Mouse (Mus musculus): ENCODE results near the gene Tppp3. TPM values are rescaled to one million over a fixed set of nuclear protein-coding genes. Genes with fewer than 3 reads are reported as not detected.
A peak's percentile ranks its signal among the peaks of the same experiment; 100 is the strongest.

The Tppp3 gene
- polyA plus RNA-seq, 1 experiment from 2014 or later, result 1.4 TPM

GRCm38 (mm10) chr8:105475742-105476141 is 4.4 kb upstream of the Tppp3 start:
- Histone ChIP-seq H3K36me3 (replicated peaks; ENCODE audit: insufficient read depth, low read length) (no peaks in the 10 kb centered on the region), H3K4me1 (ENCODE audit: insufficient read depth) (peaks cover 16% of the 10 kb centered on the region), H3K9me3 (ENCODE audit: low read length) (no peaks in the 10 kb centered on the region), H3K4me2 (ENCODE audit: low read depth, low read length) (no peak overlapping the region), H3K4me3 (ENCODE audit: low read depth, low read length) (no peak overlapping the region), H3K27ac (ENCODE audit: low read depth) (no peak overlapping the region), H3K27me3 (ENCODE audit: insufficient read depth, low read length) (peaks cover 40% of the 10 kb centered on the region), H3K9ac (replicated peaks) (no peak overlapping the region)
- 83% methylated on average over 8 of the region's 8 CpGs for WGBS (ENCODE audit: insufficient replicate concordance)
- DNase-seq (no peak), ATAC-seq (no peak)
- TF ChIP-seq CTCF (IDR thresholded peaks at IDR 0.05; ENCODE audit: low read depth), result no peak
- TF ChIP-seq EP300 (IDR thresholded peaks at IDR 0.05; ENCODE audit: low read depth), result no peak

- H3K4me3 ChIP-seq (ENCODE audit: low read depth, low read length), result no peak overlapping the region
Observed at GRCm38 (mm10) chr8:105475254-105475653, 3.9 kb upstream of the Tppp3 start.

DNA sequence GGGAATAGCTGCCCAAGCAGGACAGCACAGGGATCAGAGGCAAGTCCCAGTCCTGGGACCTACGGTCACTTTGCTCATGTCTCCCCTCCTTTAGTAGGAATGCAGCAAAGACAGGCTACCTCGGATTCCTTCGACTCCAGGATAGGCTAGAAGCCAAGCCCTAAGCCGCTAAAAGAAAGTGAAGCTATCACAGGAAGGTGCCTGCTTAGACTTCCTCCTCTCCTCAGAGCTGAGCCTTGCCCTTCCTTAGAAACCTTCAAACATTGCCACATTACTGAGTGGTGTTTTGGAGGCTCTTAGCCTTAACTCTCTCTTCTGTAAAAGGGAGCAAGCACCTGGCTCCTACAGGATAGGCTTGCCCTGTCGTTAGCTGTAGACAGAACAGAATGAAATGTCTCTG is 3.4 kb upstream of the Tppp3 start:
- Histone ChIP-seq H3K27ac (ENCODE audit: low read depth) (no peak overlapping the region), H3K9ac (replicated peaks) (no peak overlapping the region), H3K36me3 (replicated peaks; ENCODE audit: insufficient read depth, low read length) (no peaks in the 10 kb centered on the region), H3K9me3 (ENCODE audit: low read length) (no peaks in the 10 kb centered on the region), H3K27me3 (ENCODE audit: insufficient read depth, low read length) (peaks cover 44% of the 10 kb centered on the region), H3K4me3 (ENCODE audit: low read depth, low read length) (no peak overlapping the region), H3K4me1 (ENCODE audit: insufficient read depth) (peaks cover 23% of the 10 kb centered on the region), H3K4me2 (ENCODE audit: low read depth, low read length) (no peak overlapping the region)
- no peak for DNase-seq
- WGBS (ENCODE audit: insufficient replicate concordance), result 34% methylated on average over 5 of the region's 5 CpGs
- TF ChIP-seq CTCF (IDR thresholded peaks at IDR 0.05; ENCODE audit: low read depth), result no peak
- no peak for TF ChIP-seq EP300 (IDR thresholded peaks at IDR 0.05; ENCODE audit: low read depth)
- no peak for ATAC-seq

More at GRCm38 (mm10) chr8:105475254-105475653, 3.9 kb upstream of the Tppp3 start:
- H3K9ac ChIP-seq (replicated peaks), result no peak overlapping the region
- ATAC-seq (no peak), DNase-seq (no peak)
- peaks cover 18% of the 10 kb centered on the region for H3K4me1 ChIP-seq (ENCODE audit: insufficient read depth)
- no peak for TF ChIP-seq CTCF (IDR thresholded peaks at IDR 0.05; ENCODE audit: low read depth)
- no peak for TF ChIP-seq EP300 (IDR thresholded peaks at IDR 0.05; ENCODE audit: low read depth)
- H3K36me3 ChIP-seq (replicated peaks; ENCODE audit: insufficient read depth, low read length), result no peaks in the 10 kb centered on the region
- no peaks in the 10 kb centered on the region for H3K9me3 ChIP-seq (ENCODE audit: low read length)
- no peak overlapping the region for H3K27ac ChIP-seq (ENCODE audit: low read depth)
- H3K4me2 ChIP-seq (ENCODE audit: low read depth, low read length), result no peak overlapping the region
- WGBS (ENCODE audit: insufficient replicate concordance), result 84% methylated on average over 4 of the region's 4 CpGs
- H3K27me3 ChIP-seq (ENCODE audit: insufficient read depth, low read length), result peaks cover 42% of the 10 kb centered on the region

DNA sequence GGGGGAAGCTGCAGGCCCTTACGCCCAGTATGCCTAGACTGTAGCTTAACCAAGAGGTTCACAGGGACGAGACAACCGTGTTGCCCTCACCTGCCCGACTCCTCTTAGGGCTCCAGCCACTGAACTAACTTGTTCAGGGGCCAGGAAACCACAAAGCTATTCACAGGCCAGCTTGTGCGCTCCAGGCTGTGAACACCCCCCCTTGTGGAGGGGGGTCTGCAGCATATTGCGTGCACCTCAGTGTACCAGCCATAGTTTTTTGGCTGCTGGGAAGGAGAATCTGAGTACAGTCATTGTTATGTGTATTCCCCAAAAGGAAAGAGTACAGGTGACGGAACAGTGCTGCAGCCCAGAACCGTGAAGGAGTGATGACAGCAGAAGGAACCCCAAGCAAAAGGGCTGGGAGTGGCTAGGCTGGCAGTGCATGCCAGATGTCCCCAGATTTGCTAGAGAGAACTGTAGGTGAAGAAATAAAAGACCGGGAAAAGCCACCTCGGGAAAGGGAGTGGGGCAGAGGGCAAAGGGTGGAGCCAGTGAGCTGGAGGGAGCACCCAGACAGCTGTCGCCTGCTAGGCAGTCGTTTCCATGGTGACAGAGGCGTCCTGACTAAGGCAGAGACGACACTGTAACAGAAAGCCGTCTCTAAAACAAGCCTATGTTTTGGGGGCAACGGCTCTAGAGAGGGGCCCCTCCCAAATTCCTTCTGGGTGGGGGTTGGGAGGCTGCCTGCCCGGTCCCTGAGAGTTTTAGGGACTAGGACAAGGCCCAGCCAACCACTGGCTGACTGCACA is 2.7 kb upstream of the Tppp3 start:
- no peak overlapping the region for H3K27ac ChIP-seq (ENCODE audit: low read depth)
- no peak for TF ChIP-seq CTCF (IDR thresholded peaks at IDR 0.05; ENCODE audit: low read depth)
- TF ChIP-seq EP300 (IDR thresholded peaks at IDR 0.05; ENCODE audit: low read depth), result no peak
- peaks cover 45% of the 10 kb centered on the region for H3K27me3 ChIP-seq (ENCODE audit: insufficient read depth, low read length)
- no peaks in the 10 kb centered on the region for H3K36me3 ChIP-seq (replicated peaks; ENCODE audit: insufficient read depth, low read length)
- H3K4me3 ChIP-seq (ENCODE audit: low read depth, low read length), result no peak overlapping the region
- WGBS (ENCODE audit: insufficient replicate concordance), result 30% methylated on average over 17 of the region's 17 CpGs
- H3K4me1 ChIP-seq (ENCODE audit: insufficient read depth), result peaks cover 24% of the 10 kb centered on the region
- DNase-seq (peak; percentile 57), ATAC-seq (peak; percentile 31; the same call in 1 of the 2 replicates)
- H3K4me2 ChIP-seq (ENCODE audit: low read depth, low read length), result peak overlapping the region; percentile 23; the same call in 1 of the 2 replicates
- no peak overlapping the region for H3K9ac ChIP-seq (replicated peaks)
- no peaks in the 10 kb centered on the region for H3K9me3 ChIP-seq (ENCODE audit: low read length)

DNA sequence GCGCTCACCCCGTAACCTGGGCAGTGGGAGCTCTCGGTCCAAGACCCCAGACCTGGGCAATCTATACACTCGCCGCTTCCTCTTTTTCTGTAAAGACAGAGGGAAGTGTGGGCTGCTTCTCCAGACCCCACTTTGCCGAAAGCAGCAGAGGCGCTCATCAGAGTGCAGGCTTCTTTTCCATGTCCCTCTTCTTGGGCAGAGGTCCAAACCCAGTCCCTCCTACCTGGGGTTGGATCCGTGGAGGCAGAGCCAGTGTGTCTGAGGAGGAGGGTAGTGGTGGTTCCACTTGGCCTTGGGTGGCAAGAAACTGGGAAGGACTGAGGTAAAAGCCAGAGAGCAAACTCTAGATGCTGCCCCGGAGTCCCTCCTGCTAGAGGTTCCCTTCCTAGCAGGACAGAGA is 1.7 kb upstream of the Tppp3 start:
- peaks cover 24% of the 10 kb centered on the region for H3K4me1 ChIP-seq (ENCODE audit: insufficient read depth)
- ATAC-seq (no peak), DNase-seq (no peak)
- H3K9me3 ChIP-seq (ENCODE audit: low read length), result no peaks in the 10 kb centered on the region
- TF ChIP-seq EP300 (IDR thresholded peaks at IDR 0.05; ENCODE audit: low read depth), result no peak
- TF ChIP-seq CTCF (IDR thresholded peaks at IDR 0.05; ENCODE audit: low read depth), result no peak
- no peak overlapping the region for H3K4me3 ChIP-seq (ENCODE audit: low read depth, low read length)
- no peak overlapping the region for H3K27ac ChIP-seq (ENCODE audit: low read depth)
- whole genome bisulfite sequencing (ENCODE audit: insufficient replicate concordance), result 35% methylated on average over 9 of the region's 9 CpGs
- no peaks in the 10 kb centered on the region for H3K36me3 ChIP-seq (replicated peaks; ENCODE audit: insufficient read depth, low read length)
- H3K9ac ChIP-seq (replicated peaks), result no peak overlapping the region
- no peak overlapping the region for H3K4me2 ChIP-seq (ENCODE audit: low read depth, low read length)
- peaks cover 45% of the 10 kb centered on the region for H3K27me3 ChIP-seq (ENCODE audit: insufficient read depth, low read length)

DNA sequence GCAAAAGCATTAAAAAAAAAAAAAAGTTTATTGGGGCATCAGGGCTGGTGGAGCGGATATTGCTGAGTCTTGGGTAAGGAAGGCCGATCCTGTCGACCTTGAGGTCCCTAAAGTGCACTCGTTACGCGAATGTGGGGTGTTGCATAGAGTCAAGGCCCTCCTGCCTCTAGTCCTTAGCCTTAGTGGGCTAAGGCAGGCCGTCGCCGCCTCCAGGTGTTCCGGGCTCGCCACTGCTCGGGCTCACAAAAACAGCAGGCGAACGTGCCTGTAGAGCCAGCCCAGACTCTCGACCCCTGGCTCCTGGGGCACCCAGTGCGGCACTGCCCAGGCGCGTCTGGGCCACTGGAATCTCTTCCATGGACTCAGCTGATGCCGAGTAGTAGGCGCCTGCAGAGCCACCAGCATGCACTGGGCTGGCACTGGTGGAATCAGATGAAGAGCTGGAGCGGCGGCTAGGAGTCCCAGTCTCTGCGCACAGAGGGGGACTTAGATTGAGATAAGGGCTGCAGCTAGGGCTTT is 1.1 kb upstream of the Tppp3 start:
- no peak for ATAC-seq
- H3K4me2 ChIP-seq (ENCODE audit: low read depth, low read length), result no peak overlapping the region
- no peak overlapping the region for H3K9ac ChIP-seq (replicated peaks)
- peak; percentile 19 for DNase-seq
- H3K36me3 ChIP-seq (replicated peaks; ENCODE audit: insufficient read depth, low read length), result no peaks in the 10 kb centered on the region
- whole genome bisulfite sequencing (ENCODE audit: insufficient replicate concordance), result 49% methylated on average over 23 of the region's 23 CpGs
- H3K4me3 ChIP-seq (ENCODE audit: low read depth, low read length), result no peak overlapping the region
- peaks cover 45% of the 10 kb centered on the region for H3K27me3 ChIP-seq (ENCODE audit: insufficient read depth, low read length)
- H3K27ac ChIP-seq (ENCODE audit: low read depth), result no peak overlapping the region
- H3K4me1 ChIP-seq (ENCODE audit: insufficient read depth), result peaks cover 24% of the 10 kb centered on the region
- no peaks in the 10 kb centered on the region for H3K9me3 ChIP-seq (ENCODE audit: low read length)
- no peak for TF ChIP-seq CTCF (IDR thresholded peaks at IDR 0.05; ENCODE audit: low read depth)
- TF ChIP-seq EP300 (IDR thresholded peaks at IDR 0.05; ENCODE audit: low read depth), result no peak
